Mouse (Mus musculus): ENCODE results near the gene Hist1h2bc.
A peak's percentile ranks its signal among the peaks of the same experiment; 100 is the strongest.

Hist1h2bc gene

DNA sequence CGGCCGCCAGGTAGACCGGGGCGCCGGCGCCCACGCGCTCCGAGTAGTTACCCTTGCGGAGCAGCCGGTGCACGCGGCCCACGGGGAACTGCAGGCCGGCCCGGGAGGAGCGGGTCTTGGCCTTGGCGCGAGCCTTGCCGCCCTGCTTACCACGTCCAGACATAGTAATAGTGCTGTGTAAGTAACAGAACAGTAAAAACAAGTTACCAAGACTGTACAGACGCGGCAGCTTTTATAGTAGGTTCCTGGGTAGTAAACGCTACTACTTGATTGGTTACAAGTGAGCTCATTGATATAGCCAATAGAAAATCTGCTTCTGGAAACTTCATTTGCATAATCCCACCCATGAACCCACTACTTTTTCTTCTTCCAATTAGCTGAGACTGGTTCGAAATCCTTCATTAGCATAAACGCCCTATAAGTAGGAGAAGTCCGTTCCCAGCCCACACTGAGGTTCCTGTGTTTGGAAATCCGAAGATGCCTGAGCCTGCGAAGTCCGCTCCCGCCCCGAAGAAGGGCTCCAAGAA lies at the start of gene Hist1h2bc, which contains the start of gene Hist1h2ac:
TSS of gene Hist1h2bc (plus strand) at position 445 of the 527 bp plus-strand sequence.
TSS of gene Hist1h2ac (minus strand) at position 194 of the 527 bp plus-strand sequence.
- peak; percentile 84 to 85 for DNase-seq

DNA sequence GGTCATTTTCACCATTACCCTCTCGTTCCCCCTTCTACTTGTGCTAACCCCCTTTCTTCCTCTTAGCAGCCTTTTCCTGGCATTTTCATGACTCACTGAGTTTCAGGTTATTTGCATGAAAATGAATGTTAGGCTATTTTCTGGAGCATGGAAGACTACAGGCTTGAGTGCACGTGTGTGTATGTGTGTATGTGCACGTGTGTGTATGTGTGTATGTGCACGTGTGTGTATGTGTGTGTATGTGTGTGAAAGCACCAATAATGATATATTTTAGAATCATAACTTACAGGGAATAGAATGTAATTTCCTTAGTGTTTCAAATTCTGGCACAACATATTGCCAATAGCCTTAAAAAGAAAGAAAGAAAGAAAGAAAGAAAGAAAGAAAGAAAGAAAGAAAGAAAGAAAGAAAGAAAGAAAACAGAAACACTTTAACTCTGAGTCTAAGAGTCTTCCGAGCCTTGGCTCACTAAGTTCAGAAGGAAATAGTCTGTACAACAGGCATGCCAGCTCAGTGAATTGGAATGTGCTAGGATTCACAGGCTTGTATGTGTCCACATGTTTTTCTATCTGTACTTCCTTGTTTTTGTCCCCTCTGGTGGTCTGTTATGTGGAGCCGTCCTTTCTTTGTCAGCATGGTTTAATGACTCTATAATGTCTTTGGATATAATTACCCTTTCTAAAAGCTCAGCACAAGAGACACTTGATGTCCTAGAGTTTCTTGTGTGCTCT lies 24.2 kb upstream of the Hist1h2bc start:
- no peak for DNase-seq

DNA sequence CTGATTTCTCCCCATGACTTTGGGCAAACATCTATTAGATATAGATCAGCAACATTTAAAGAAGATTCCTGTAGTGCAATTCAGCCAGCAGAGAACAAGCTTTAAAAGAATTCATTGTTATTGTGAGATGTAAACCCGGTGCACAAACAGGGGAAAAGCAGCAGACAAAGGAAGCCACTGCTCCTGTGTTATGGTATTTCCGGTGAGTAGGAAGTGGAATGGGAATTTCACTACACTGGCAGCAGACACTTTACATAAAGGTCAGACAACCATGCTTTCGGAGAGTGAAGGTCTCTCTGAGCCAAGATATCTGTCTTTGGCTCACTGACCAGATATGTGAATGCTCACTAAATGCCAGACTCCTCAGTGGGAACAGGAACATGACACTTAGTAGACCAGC lies 21.5 kb upstream of the Hist1h2bc start:
- no peak for DNase-seq

DNA sequence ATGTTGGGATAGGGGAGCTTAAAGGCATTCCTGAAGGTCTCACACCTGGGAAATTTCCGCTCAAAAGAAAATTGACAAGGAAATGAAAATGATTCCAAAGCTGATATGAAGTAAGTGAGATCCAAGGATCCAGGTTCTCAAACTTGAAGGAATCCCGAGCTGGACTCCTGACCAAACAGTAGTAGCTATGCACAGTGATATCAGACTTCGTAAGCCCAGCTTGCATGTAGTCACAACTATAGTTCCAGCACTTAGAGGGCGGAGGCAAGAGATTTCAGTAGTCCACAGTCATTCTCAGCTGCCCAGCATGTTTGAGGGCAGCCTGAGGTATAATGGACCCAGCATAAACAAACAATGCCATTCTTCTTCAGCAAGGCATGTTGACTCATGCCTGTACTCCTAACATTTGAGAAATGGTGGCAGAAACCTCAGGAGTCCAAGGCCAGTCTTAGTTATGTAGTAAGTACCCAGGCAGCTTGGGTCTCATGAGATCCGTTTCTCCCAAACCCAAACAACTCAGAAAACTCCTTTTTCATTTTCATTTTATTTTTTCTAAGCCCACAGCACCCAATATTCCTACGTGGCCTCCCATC lies 1.9 kb upstream of the Hist1h2bc start:
- peak in 1 of 2 experiments; percentile 2 for DNase-seq

DNA sequence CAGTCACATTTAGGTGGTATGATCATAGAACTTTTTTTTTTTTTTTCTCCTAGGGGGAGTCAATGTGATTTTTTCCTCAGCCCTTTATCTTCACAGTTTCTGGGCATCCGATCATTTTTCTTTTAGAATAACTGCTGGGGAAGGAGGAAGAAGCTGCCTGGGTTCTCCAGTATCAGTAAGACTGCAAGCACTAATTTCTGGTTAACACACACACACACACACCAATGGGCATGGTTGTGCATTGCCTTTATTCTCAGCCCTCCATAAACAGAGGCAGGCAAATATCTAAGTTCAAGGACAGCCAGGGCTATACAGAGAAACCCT lies 1.4 kb upstream of the Hist1h2bc start:
- no peak for DNase-seq

DNA sequence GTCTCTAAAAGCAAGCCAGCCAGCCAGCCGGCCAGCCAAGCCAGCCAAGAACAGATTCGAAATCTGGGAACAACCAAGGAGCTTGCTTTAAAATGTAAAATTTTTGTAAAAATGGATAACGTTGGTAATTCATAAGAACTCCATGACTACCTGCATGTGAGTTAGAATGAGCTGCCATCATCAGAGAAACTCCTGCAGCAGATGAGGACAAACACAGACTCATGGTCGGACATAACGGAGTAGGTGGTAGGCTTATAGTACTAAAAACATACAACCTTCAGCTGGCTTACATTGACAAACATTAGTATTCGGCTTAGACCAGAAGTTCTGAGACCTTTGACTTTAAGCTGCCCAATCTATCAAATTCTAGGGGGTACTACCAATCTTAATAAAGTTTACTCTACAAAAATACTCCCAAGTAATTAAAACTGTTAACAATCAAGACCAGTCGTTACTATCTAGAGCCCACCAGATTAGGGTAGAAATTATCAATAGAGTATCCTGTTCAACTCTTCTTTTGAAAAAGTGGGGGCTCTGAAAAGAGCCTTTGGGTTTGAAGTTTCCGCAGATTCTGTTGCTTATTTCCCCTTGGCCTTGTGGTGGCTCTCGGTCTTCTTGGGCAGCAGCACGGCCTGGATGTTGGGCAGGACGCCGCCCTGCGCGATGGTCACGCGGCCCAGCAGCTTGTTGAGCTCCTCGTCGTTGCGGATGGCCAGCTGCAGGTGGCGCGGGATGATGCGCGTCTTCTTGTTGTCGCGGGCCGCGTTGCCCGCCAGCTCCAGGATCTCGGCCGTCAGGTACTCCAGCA lies 848 bp upstream of the Hist1h2bc start:
- peak in 1 of 2 experiments; percentile 13 for DNase-seq

DNA sequence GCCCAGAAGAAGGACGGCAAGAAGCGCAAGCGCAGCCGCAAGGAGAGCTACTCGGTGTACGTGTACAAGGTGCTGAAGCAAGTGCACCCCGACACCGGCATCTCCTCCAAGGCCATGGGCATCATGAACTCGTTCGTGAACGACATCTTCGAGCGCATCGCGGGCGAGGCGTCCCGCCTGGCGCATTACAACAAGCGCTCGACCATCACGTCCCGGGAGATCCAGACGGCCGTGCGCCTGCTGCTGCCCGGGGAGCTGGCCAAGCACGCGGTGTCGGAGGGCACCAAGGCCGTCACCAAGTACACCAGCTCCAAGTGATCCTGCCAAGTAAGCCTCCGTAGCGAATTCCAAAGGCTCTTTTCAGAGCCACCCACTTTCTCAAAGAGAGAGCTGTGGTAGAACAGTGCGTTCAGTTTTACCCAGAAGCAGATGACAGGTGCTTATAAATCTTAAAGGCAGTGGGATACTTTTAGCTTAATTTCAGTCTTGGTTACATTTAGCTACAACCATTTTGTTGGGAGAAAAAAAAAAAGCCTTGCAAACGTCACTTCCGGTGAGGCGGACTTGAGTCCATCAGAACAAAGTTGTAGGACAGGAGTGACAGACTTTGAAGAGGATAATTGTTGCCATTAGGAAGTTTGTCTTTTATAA lies 421 bp downstream of the Hist1h2bc start:
- DNase-seq, result peak in 1 of 2 experiments; percentile 65

DNA sequence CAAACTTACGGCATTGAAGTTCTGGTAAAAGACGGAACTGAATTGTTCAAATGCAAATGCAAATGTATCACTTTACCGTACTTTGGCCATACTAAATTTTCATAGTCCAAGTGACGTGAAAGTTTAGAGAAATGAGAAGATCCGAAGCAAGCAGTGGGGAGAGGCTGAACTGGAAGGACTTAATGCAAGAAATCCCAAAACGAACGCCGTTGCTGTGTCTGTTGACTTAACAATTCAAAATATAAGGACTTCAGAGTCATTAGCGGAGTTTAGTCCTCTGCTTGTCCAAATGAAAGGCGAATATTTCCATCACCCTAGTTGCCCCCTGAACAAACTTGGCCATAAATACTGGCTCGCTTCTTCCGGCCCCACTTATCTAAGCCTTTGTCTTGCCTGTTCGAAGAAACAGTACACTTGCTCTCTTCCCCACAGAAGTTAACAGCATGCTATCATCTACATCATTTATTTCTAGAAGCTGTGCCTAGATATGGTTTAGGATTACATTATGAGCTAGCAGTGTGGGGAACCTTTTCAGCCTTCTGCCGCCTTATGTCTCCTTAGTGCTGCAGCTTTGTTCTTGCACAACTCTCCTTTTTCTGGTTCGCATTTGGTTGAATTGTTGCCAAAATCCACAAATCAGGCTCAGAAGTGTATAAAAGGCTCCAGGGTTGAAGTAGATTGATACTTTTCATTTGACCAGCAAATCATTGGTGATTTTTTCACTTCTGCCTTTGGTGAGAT lies 1.3 kb downstream of the Hist1h2bc start:
- DNase-seq, result peak in 1 of 2 experiments; percentile 26

DNA sequence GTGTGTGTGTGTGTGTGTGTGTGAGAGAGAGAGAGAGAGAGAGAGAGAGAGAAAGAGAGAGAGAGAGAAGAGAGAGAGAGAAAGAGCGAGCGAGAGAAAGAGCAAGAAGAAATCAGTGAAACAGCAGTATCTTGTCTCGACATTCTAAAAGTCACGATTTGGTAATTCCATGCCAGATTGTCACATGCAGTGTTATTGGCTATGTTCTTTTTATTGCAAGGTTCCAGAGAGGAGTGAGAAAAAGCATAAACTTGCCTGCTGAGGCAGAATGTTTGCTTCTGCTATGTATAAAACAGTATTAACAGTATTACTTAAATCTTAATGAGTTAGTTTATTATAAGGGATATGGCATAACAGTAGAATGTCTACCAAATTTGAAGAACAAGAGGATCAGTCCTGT lies 2.0 kb downstream of the Hist1h2bc start:
- no peak for DNase-seq

DNA sequence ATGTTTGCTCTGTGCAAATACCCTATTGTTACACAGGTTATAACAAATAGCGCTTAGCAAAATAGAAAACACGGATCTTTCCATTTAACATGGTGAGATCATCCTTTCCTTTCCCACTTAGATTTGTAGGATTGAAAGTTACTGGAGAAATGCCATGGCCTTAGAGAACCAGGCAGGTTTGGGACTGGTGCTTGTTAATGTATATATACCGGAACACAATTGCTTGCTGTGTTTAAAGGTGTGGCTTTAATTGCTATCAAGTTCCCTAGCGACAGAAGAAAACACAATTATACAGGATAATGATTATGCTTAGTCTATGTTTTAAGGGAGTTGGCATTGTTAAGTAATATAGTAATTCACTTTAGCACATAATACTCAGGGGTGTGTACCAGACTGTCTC lies 3.2 kb downstream of the Hist1h2bc start:
- DNase-seq, result peak in 1 of 2 experiments; percentile 2

DNA sequence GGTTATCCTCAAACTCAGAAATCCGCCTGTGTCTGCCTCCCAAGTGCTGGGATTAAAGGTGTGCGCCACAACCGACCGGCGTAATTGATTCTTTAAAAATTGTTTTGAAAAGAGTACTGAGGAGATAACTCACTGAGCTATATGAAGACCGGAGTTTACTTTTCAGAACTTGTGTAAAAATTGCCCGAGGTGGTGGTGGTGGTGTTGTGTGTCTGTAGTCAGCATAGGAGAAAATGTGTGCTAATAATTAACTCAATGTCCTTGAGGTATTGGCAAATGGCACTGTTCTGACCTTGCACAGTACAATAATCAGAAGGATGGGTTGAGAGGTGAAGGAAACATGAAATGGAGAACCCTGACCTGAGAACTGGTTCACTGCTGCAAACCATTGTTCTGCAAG lies 3.9 kb downstream of the Hist1h2bc start:
- DNase-seq, result peak in 1 of 2 experiments; percentile 3

DNA sequence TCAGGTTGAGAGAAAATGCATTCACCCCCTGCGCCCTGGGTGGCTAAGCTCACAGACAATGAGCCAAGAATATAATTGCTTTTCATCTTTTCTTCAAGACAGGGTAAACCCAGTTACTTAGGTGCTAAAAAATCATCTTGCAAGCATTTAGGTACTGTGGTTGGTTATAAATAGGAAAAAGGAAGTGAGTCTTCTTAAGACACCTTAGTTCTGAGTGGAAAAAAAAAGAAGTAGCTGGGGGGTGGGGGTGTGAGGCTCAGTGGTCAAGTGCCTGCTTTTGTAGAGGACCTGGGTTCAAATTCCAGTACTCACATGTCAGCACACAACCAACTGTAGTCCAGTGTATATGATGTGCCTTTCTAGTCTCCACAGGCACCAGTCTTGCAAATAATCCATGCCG lies 5.0 kb downstream of the Hist1h2bc start:
- DNase-seq, result no peak

DNA sequence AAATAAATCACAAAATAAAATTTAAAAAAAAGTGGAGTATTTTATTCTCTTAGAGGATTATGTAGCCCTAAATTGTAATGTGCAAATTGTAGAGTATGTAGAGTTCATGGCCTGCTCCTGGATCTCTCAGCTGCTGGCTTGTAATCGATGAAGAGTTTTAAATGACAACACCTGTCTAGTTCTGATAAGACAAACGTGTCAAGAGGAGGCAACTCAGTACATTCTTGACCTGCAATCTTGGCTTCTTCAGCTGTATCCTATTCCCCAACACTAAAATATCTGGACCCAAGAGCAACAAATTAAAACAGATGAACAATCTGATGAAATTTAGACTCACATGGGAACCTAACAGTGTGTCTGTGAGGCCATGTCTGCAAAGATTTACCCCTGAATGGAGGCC lies 5.5 kb downstream of the Hist1h2bc start:
- DNase-seq, result no peak

DNA sequence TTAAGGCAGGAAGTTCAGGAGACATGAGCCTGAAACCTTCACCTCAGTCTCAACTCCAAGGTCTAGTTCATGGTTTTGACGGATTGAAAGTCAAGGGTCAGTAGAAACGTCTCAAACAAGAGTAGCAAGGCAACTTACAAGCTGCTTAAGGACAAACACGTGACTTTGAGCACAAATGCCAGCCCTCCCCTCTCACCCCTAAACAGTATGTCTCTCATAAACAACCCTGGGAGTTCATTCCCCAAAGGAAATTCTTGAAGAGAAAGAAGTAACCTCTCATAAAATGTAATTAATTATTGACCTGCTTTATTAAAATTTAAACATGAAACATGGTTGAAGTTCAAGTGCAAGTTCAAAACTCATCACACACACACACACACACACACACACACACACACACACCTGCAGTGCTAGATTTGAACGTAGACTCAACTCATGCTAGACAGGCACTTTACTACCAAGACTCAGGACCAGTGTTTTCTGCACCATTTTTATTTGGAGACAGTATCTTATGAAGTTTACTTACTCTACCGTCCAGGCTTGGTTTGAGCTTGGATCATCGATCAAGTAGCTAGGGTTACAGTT lies 9.9 kb downstream of the Hist1h2bc start:
- DNase-seq, result peak in 1 of 2 experiments; percentile 3

DNA sequence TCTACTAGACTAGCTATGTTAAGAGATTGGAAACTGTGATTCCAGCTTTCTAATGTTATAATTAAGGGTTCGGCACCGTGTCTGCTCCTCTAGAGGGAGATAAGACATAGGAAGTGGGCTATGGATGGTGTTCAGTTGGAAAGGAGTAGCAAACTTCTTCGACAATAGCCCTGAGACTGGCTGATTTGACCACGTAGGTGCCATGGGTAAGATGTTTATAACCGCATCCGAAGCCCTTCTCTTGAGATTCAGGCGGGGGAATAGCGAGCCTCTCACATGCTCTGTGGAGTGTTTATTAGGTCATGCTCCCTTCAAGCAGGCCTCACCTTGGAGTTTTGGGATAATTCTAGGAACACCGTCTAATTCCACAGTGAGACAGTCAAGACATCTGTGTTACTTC lies 11.0 kb downstream of the Hist1h2bc start:
- DNase-seq, result peak in 1 of 2 experiments; percentile 3

DNA sequence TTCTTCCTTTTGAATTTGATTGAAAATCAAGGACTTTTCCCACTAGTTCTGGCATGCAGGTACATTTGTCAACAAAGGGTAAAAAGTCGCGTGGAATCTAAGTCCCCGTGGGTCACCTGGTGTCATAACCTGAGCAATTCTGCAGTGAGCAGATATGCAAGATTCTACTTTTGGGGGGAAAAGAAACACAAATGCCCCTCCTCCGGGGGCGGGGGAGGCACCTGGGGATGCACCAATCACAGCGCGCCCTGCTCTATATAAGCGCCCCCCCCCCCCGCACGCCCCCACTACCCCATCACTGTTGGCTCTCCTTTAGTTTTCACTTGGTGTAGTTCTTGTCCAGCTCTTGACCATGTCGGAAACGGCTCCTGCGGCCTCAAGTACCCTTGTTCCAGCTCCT lies 11.5 kb downstream of the Hist1h2bc start, which contains the start of gene Hist1h1t:
TSS of gene Hist1h1t (plus strand) at position 301 of the 400 bp plus-strand sequence.
- DNase-seq, result peak in 1 of 2 experiments; percentile 4

DNA sequence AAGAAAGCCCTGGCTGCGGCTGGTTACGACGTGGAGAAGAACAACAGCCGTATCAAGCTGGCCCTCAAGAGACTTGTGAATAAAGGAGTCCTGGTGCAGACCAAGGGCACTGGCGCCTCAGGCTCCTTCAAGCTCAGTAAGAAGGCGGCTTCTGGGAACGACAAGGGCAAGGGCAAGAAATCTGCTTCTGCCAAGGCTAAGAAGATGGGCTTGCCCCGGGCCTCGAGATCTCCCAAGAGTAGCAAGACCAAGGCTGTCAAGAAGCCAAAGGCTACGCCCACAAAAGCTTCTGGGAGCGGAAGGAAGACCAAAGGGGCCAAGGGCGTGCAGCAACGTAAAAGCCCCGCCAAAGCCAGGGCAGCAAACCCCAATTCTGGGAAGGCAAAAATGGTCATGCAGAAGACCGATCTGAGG lies 12.1 kb downstream of the Hist1h2bc start:
- DNase-seq, result peak; percentile 37 to 40

DNA sequence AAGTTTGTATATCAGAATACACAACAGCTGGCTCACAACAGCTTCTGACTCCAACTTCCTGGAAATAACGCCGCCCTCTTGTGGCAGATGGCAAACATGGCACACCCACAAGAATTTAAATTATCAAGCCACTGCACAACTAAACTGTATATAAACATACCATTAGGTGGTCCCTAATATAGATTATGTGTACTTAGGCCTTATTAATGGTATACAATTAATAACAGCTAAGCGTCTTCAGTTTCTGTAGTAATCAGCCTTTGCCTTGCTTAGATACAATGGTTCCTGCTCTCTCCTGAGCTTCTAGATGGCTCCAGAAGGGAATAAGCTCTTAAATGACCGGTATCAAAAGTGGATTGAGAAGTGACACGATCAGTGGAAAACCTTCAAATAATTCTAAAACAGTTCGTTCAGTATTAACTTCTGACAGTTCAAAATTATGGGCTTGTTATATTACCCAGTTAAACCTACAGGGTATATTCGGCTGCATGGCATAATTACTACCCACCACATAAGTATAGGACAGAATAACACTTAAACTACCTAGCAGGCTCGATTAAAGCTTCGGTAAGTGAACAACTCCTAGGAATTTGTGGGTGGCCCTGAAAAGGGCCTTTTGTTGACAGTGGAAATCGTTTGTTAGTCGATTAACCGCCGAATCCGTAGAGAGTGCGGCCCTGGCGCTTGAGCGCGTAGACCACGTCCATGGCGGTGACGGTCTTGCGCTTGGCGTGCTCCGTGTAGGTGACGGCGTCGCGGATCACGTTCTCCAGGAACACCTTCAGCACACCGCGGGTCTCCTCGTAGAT lies 13.7 kb downstream of the Hist1h2bc start:
- peak; percentile 68 to 82 for DNase-seq

DNA sequence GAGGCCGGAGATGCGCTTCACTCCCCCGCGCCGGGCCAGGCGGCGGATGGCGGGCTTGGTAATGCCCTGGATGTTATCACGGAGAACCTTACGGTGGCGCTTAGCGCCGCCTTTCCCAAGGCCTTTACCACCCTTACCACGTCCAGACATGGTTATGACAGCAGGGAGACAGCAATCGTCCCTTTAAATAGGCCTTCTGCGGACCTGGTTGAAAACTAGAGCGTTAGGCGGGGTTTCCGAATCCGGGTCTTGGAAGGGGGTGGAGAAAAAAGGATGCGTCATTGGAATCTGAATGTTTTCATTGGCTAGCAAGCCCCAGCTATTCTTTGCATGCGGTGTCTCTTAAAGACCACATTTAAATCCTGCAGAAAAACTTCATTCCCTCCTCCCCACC lies 14.3 kb downstream of the Hist1h2bc start, which contains the start of gene Hist1h4c:
TSS of gene Hist1h4c (minus strand) at position 155 of the 394 bp plus-strand sequence.
- DNase-seq, result peak; percentile 96 to 100

DNA sequence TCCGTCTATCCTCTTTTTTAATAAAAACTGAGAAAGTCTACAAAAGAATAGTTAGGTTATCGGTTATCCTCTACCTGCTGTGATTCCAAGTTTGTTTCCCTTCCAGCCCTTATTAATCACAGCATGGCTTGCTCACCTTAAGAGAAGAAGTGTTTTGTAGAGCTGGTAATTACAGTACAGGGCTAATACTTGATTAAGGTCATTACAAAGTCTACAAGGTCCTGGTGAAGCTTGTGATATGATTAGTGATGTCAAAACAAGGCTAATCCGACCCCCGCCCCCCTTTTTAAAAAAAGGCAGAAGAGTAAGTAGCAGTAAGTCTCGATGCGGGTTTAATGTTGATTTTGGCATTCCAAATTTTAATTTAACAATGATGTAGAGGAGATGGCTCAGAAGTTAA lies 15.0 kb downstream of the Hist1h2bc start:
- DNase-seq, result peak in 1 of 2 experiments; percentile 2

DNA sequence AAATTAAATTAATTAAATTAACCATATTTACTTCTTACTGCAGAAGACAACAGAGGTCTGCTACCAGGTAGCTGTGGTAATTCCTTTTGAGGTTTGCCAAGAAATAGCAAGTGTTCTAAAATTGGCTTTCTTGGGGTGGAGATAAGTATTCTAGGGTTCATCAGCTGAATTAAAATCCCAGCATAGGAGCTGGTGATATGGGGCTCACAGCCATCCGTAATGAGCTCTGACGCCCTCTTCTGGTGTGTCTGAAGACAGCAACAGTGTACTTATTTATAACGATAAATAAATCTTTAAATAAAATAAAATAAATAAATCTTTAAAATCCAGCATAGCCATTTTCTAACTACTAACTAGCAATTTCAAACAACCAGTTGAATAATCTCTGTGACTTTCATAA lies 15.8 kb downstream of the Hist1h2bc start:
- DNase-seq, result no peak

All from lung, postnatal 4 days (tissue).